Mouse (Mus musculus): ENCODE results near the gene Tac4. TPM values are rescaled to one million over a fixed set of nuclear protein-coding genes. Genes with fewer than 3 reads are reported as not detected.

The Tac4 gene
- polyA plus RNA-seq, 1 experiment from 2014 or later, result 0.12 TPM

DNA sequence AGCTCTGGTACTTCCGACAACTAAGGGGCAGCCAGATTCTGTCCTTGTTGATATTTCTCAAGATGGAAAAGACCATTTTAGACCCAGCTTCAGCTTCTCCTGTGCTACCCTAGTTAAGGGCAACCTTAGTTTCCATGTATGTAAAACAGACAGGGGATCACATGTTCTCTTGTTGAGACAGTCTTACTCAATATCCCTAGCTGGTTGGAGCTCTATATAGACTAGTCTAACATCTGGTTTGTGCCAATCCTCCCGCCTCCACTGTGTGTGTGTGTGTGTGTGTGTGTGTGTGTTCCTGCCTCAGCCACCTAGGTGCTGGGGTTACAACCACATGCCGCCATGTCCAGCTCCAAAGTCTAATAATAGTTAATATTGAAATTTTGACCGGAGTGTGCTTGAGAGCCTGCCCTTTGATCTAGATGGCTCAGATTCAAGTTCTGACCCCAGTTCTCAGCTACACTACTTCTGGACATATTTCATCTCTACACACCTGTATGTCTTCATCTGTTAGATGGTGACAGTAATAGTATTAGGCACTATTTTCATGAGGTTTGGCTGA is 3.2 kb downstream of the Tac4 start:
- Histone ChIP-seq H3K36me3 (peaks cover 11% of the 10 kb centered on the region), H3K9ac (no peak overlapping the region), H3K27ac (no peak overlapping the region), H3K4me3 (no peak overlapping the region), H3K4me1 (peaks cover 2% of the 10 kb centered on the region; the same call in 1 of the 2 replicates), H3K27me3 (no peaks in the 10 kb centered on the region), H3K9me3 (no peaks in the 10 kb centered on the region), H3K4me2 (no peak overlapping the region)
- 70% methylated on average over 4 of the region's 4 CpGs for WGBS
- no peak for ATAC-seq (ENCODE audit: insufficient number of reproducible peaks, low FRiP score, low TSS enrichment, low read depth)

GRCm38 (mm10) chr11:95266540-95267245 is 5.4 kb downstream of the Tac4 start:
- Histone ChIP-seq H3K4me2 (no peak overlapping the region), H3K9me3 (no peaks in the 10 kb centered on the region), H3K27ac (no peak overlapping the region), H3K4me3 (no peak overlapping the region), H3K9ac (no peak overlapping the region), H3K36me3 (peaks cover 33% of the 10 kb centered on the region), H3K4me1 (no peaks in the 10 kb centered on the region), H3K27me3 (no peaks in the 10 kb centered on the region)
- 49% methylated on average over 6 of the region's 6 CpGs for WGBS
- no peak for ATAC-seq (ENCODE audit: insufficient number of reproducible peaks, low FRiP score, low TSS enrichment, low read depth)

DNA sequence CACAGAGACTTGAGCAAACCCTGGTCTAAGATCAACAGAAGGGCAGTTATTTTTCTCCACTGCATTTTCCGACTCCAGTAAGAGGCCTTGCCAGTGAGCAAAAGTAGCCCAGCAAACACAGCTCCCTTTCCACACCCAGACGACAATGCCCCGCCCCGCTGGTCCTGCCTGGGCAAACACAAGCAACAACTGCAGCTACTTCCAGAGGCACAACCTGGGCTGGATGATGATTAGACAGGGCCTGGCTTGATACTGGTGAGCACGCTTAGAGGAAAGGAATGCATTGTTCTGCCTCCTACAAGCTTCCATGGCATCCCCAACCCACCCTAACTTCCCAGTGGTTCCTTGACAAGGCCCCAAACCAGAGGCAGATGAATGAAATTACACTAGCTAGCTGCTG is 12.3 kb downstream of the Tac4 start:
- Histone ChIP-seq H3K4me3 (no peak overlapping the region), H3K9ac (no peak overlapping the region), H3K36me3 (peaks cover 97% of the 10 kb centered on the region), H3K4me2 (no peak overlapping the region), H3K27ac (no peak overlapping the region), H3K4me1 (no peaks in the 10 kb centered on the region), H3K9me3 (no peaks in the 10 kb centered on the region), H3K27me3 (no peaks in the 10 kb centered on the region)
- ATAC-seq (ENCODE audit: insufficient number of reproducible peaks, low FRiP score, low TSS enrichment, low read depth), result no peak
- 83% methylated on average over 5 of the region's 5 CpGs for WGBS

GRCm38 (mm10) chr11:95274613-95275012 is 13.3 kb downstream of the Tac4 start:
- Histone ChIP-seq H3K4me1 (no peaks in the 10 kb centered on the region), H3K36me3 (peaks cover 99% of the 10 kb centered on the region), H3K27me3 (no peaks in the 10 kb centered on the region), H3K9ac (no peak overlapping the region), H3K9me3 (no peaks in the 10 kb centered on the region), H3K4me3 (no peak overlapping the region), H3K4me2 (no peak overlapping the region), H3K27ac (no peak overlapping the region)
- ATAC-seq (ENCODE audit: insufficient number of reproducible peaks, low FRiP score, low TSS enrichment, low read depth), result no peak
- 87% methylated on average over 3 of the region's 3 CpGs for WGBS

DNA sequence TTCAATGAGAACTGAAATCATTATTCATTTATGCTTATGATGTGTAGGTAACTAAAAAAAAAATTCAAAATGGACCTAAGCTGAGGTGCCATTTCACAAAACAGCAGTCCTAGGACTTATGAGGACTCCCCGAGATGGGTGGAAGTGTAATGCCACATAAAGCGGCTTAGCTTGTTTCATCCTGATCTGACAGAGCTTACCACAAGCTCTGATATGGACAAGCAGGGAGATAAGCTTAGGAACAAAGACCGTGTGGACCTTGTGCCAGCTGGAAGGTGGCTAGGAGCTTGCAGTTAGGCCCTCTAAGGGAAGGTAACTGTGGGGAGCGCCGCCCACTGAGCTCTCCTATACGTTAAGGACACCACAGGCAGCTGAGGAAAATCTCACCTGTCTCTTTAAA is 14.7 kb downstream of the Tac4 start:
- no peak for ATAC-seq (ENCODE audit: insufficient number of reproducible peaks, low FRiP score, low TSS enrichment, low read depth)
- H3K27me3 ChIP-seq, result no peaks in the 10 kb centered on the region
- H3K4me1 ChIP-seq, result no peaks in the 10 kb centered on the region
- WGBS, result 90% methylated on average over 6 of the region's 6 CpGs
- no peak overlapping the region for H3K4me3 ChIP-seq
- H3K9me3 ChIP-seq, result no peaks in the 10 kb centered on the region
- H3K36me3 ChIP-seq, result peaks cover 99% of the 10 kb centered on the region
- no peak overlapping the region for H3K9ac ChIP-seq
- H3K27ac ChIP-seq, result no peak overlapping the region
- no peak overlapping the region for H3K4me2 ChIP-seq

DNA sequence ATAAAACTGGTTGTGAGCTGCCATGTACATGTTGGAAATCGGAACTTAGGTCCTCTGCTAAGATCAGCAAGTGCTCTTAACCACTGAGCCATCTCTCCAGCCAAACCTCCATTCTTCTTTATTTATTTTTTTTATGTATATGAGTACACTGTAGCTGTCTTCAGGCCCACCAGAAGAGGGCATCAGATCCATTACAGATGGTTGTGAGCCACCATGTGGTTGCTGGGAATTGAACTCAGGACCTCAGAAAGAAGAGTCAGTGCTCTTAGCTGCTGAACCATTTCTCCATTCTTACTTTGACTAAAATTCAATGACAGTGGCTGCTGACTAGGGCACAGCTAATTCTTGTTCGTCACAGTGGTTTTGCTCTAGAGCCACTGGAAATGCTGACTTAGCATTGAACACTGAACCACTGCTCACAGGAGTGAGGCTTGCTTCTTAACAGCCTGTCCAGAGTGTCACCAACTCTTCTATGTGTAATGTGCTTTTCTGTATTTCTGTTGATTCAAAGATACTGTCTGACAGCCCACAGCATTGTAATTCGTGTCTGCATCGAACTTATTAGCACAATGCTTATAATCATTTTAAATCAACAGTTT is 17.8 kb downstream of the Tac4 start:
- peaks cover 98% of the 10 kb centered on the region for H3K36me3 ChIP-seq
- H3K9ac ChIP-seq, result no peak overlapping the region
- no peaks in the 10 kb centered on the region for H3K27me3 ChIP-seq
- H3K27ac ChIP-seq, result no peak overlapping the region
- no peaks in the 10 kb centered on the region for H3K4me1 ChIP-seq
- no peak overlapping the region for H3K4me3 ChIP-seq
- 90% methylated on average over 4 of the region's 4 CpGs for WGBS
- no peak overlapping the region for H3K4me2 ChIP-seq
- ATAC-seq (ENCODE audit: insufficient number of reproducible peaks, low FRiP score, low TSS enrichment, low read depth), result no peak
- H3K9me3 ChIP-seq, result no peaks in the 10 kb centered on the region

DNA sequence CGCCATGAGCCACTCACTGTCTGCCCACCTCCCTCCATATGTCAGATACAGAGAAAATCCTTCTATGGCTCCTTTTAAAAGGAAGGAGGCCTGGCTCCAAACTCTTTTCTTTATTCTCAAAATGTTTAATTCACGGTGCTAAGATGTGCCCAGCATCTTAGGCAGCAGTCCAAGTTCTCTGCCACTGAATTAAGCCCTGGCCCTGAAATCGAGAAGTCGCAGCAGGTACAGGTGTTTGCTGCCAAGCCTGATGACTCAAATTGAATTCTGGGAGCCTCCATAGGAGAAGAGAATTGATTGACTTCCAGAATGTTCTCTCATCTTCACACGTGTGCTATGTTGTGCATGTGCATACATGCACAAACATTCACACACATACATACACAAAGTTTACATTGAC is 21.0 kb downstream of the Tac4 start:
- Histone ChIP-seq H3K9ac (no peak overlapping the region), H3K27me3 (no peaks in the 10 kb centered on the region), H3K36me3 (peaks cover 93% of the 10 kb centered on the region), H3K4me1 (no peaks in the 10 kb centered on the region), H3K4me2 (no peak overlapping the region), H3K4me3 (no peak overlapping the region), H3K27ac (no peak overlapping the region), H3K9me3 (no peaks in the 10 kb centered on the region)
- no peak for ATAC-seq (ENCODE audit: insufficient number of reproducible peaks, low FRiP score, low TSS enrichment, low read depth)
- 94% methylated on average over 5 of the region's 5 CpGs for WGBS

GRCm38 (mm10) chr11:95291998-95292397 is 30.7 kb downstream of the Tac4 start:
- H3K27me3 ChIP-seq, result no peaks in the 10 kb centered on the region
- no peak overlapping the region for H3K27ac ChIP-seq
- H3K9ac ChIP-seq, result no peak overlapping the region
- no peaks in the 10 kb centered on the region for H3K4me1 ChIP-seq
- WGBS, result 73% methylated on average over 4 of the region's 4 CpGs
- H3K4me3 ChIP-seq, result no peak overlapping the region
- no peak overlapping the region for H3K4me2 ChIP-seq
- no peaks in the 10 kb centered on the region for H3K9me3 ChIP-seq
- H3K36me3 ChIP-seq, result peaks cover 67% of the 10 kb centered on the region
- ATAC-seq (ENCODE audit: insufficient number of reproducible peaks, low FRiP score, low TSS enrichment, low read depth), result no peak

- peaks cover 65% of the 10 kb centered on the region for H3K36me3 ChIP-seq
- no peak overlapping the region; the same call in 1 of the 2 replicates for H3K27ac ChIP-seq
- H3K4me3 ChIP-seq, result no peak overlapping the region
- 80% methylated on average over 8 of the region's 8 CpGs for WGBS
- no peaks in the 10 kb centered on the region for H3K27me3 ChIP-seq
- no peak for ATAC-seq (ENCODE audit: insufficient number of reproducible peaks, low FRiP score, low TSS enrichment, low read depth)
- no peaks in the 10 kb centered on the region for H3K4me1 ChIP-seq
- no peak overlapping the region for H3K9ac ChIP-seq
- H3K9me3 ChIP-seq, result no peaks in the 10 kb centered on the region
- H3K4me2 ChIP-seq, result no peak overlapping the region
Measured at GRCm38 (mm10) chr11:95293017-95293624, 31.8 kb downstream of the Tac4 start.

- Histone ChIP-seq H3K27ac (no peak overlapping the region), H3K4me2 (no peak overlapping the region), H3K9me3 (no peaks in the 10 kb centered on the region), H3K4me3 (no peak overlapping the region), H3K4me1 (no peaks in the 10 kb centered on the region), H3K36me3 (peaks cover 66% of the 10 kb centered on the region), H3K9ac (no peak overlapping the region), H3K27me3 (no peaks in the 10 kb centered on the region)
- 94% methylated on average over 13 of the region's 13 CpGs for WGBS
- no peak for ATAC-seq (ENCODE audit: insufficient number of reproducible peaks, low FRiP score, low TSS enrichment, low read depth)
Measured at GRCm38 (mm10) chr11:95295736-95296135, 34.4 kb downstream of the Tac4 start.

DNA sequence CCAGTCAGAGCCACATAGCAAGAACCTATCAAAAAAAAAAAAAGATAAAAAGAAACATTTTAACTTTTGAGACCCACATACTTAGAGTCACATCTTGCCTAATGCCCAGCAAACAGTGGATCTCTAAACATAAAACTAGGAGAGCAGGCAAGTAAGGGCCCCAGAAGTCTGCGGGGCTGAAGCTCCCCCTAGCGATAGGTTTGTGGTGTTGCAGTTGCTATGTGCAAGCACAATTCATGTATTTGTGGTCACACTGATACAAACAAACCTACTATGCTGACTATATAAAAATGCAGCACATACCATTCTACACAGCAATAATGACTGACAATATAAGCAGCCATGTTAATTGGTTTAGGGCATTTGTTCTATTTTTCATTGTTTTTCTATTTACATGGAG is 36.8 kb downstream of the Tac4 start:
- WGBS, result 16% methylated on average over 2 of the region's 2 CpGs

GRCm38 (mm10) chr11:95299886-95300285 is 38.6 kb downstream of the Tac4 start:
- WGBS, result 92% methylated on average over 12 of the region's 12 CpGs
- Histone ChIP-seq H3K9me3 (no peaks in the 10 kb centered on the region), H3K36me3 (peaks cover 60% of the 10 kb centered on the region), H3K27me3 (no peaks in the 10 kb centered on the region), H3K4me2 (no peak overlapping the region), H3K4me1 (no peaks in the 10 kb centered on the region), H3K4me3 (no peak overlapping the region), H3K9ac (no peak overlapping the region), H3K27ac (no peak overlapping the region)
- ATAC-seq (ENCODE audit: insufficient number of reproducible peaks, low FRiP score, low TSS enrichment, low read depth), result no peak

More for the DNA sequence above, 36.8 kb downstream of the Tac4 start:
- Histone ChIP-seq H3K9me3 (no peaks in the 10 kb centered on the region), H3K36me3 (peaks cover 69% of the 10 kb centered on the region), H3K4me3 (no peak overlapping the region), H3K9ac (no peak overlapping the region), H3K27me3 (no peaks in the 10 kb centered on the region), H3K4me2 (no peak overlapping the region), H3K4me1 (no peaks in the 10 kb centered on the region), H3K27ac (no peak overlapping the region)
- ATAC-seq (ENCODE audit: insufficient number of reproducible peaks, low FRiP score, low TSS enrichment, low read depth), result no peak
